Comparison of ENCODE assay signal across 8 mouse cellular contexts in genomic region chr10:96955036-96955775, GRCm38 (mm10).
DNase-seq lines count a peak whose midpoint lies in the region; ATAC-seq lines count a peak whose summit lies in the region.

No protein-coding gene starts in this region.

- H3K27me3 ChIP-seq in kidney, embryonic 14.5 days (ENCODE audit: control insufficient read depth, insufficient read depth, low read length): no peaks in the 10 kb centered on the region
- no peaks in the 10 kb centered on the region for H3K27me3 ChIP-seq in hindbrain, embryonic 13.5 days

- H3K4me3 ChIP-seq in kidney, embryonic 14.5 days (ENCODE audit: low read length): no peak overlapping the region
- no peak overlapping the region for H3K4me3 ChIP-seq in hindbrain, embryonic 13.5 days

- H3K36me3 ChIP-seq in kidney, embryonic 14.5 days (ENCODE audit: control insufficient read depth, insufficient read depth, low read length): no peaks in the 10 kb centered on the region
- no peaks in the 10 kb centered on the region for H3K36me3 ChIP-seq in hindbrain, embryonic 13.5 days

- no peaks in the 10 kb centered on the region for H3K9me3 ChIP-seq in kidney, embryonic 14.5 days (ENCODE audit: control insufficient read depth, low read length)
- H3K9me3 ChIP-seq in hindbrain, embryonic 13.5 days: no peaks in the 10 kb centered on the region

- H3K4me2 ChIP-seq in kidney, embryonic 14.5 days (replicated peaks; ENCODE audit: low read depth, low read length): peak overlapping the region; percentile 22; the same call in 1 of the 2 replicates
- H3K4me2 ChIP-seq in hindbrain, embryonic 13.5 days: peak overlapping the region; percentile 36

- 20% methylated on average over 12 of the region's 12 CpGs for WGBS in kidney, embryonic 14.5 days
- 11% methylated on average over 12 of the region's 12 CpGs for WGBS in hindbrain, embryonic 13.5 days

- no peak overlapping the region for H3K27ac ChIP-seq in kidney, embryonic 14.5 days (ENCODE audit: low read depth, low read length)
- peak overlapping the region; percentile 82 for H3K27ac ChIP-seq in hindbrain, embryonic 13.5 days

- no peak for DNase-seq in kidney, adult 18-20 months
- DNase-seq in embryo, embryonic 10 days (ENCODE audit: low spot score): peak; percentile 39
- peak; percentile 24 for DNase-seq in neural tube, embryonic 10.5 days (ENCODE audit: extremely low spot score, low spot score)
- DNase-seq in left cerebral cortex, adult 11 months (ENCODE audit: low spot score): no peak
- DNase-seq in gastrocnemius, postnatal 10 days: no peak
- DNase-seq in heart, adult 9 months (ENCODE audit: low spot score in 2 of 2): no peak

- no peak overlapping the region for H3K9ac ChIP-seq in kidney, embryonic 14.5 days (ENCODE audit: low read depth, low read length)
- H3K9ac ChIP-seq in hindbrain, embryonic 13.5 days: peak overlapping the region; percentile 51

- ATAC-seq in kidney, embryonic 14.5 days (ENCODE audit: low FRiP score, low TSS enrichment): peak; percentile 46; the same call in 1 of the 2 replicates
- peak; percentile 84 for ATAC-seq in hindbrain, embryonic 13.5 days (ENCODE audit: low FRiP score)

- H3K4me1 ChIP-seq in kidney, embryonic 14.5 days (ENCODE audit: control insufficient read depth, insufficient read depth, low read length): no peaks in the 10 kb centered on the region
- H3K4me1 ChIP-seq in hindbrain, embryonic 13.5 days (replicated peaks): peaks cover 20% of the 10 kb centered on the region

Comparison
In these comparisons a context has a peak if more than half of its experiments do, and no peak if none do; other contexts are left out.
1. DNase-seq: peak in embryo, embryonic 10 days (single experiment) and neural tube, embryonic 10.5 days (single experiment); none in kidney, adult 18-20 months (single experiment), left cerebral cortex, adult 11 months (single experiment), gastrocnemius, postnatal 10 days (single experiment) and heart, adult 9 months (0 of 2).